Mouse (Mus musculus) kidney, adult 9 months (tissue): ENCODE results near the gene 8030474K03Rik.
"Not testable (repeated sequence)": the region's sequence is repeated elsewhere in the genome, so short reads cannot be mapped to it uniquely, and the experiment has no call there.

Experiments used
- DNase-seq: peaks from one replicate; pipeline ENCODE4 v3.0.0; 2022

The 8030474K03Rik gene

DNA sequence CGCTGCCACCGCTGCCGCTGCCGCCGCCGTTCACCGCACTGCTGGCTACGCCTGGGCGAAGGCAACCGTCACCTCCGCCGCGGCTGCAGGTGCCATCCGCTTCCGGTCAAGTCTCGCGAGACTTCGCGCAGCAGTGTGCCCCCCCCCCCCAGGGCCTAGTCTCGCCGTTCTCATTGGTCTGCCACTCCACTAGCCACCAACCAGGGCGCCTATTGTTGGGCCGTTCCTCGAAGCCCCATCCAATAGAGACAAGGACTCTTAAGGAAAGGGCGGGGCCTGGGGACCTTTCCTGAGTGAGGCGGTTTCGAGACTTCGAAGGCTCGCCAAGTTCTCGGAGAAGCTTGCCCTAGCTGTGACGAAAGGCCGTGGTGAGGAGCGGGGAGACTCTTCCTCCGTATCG is at the start of gene 8030474K03Rik, which contains the start of gene Gm4779:
Gene 8030474K03Rik (plus strand): TSS at position 315 of the 400 bp plus-strand sequence.
Gene Gm4779 (minus strand): TSS at position 82 of the 400 bp plus-strand sequence.
- no peak for DNase-seq

DNA sequence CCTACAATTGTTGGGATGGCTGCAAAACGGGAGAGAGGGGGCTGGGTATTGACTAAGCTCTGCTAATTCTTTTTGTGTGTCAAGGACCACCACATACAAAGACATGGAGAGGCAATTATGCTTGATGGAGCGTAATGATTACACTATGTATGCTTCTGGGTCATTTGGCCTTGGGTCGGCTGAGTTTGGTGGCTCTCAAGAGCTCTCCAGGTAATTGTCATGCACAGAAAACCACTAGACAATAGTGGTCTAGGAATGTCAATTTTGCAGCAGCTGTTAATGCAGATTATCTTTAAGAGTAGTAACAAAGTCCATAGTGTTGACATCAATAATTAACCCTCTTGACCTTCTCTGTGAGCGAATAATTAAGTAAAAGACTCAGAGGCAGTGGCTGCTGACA is 44.3 kb upstream of the 8030474K03Rik start:
- DNase-seq, result no peak

DNA sequence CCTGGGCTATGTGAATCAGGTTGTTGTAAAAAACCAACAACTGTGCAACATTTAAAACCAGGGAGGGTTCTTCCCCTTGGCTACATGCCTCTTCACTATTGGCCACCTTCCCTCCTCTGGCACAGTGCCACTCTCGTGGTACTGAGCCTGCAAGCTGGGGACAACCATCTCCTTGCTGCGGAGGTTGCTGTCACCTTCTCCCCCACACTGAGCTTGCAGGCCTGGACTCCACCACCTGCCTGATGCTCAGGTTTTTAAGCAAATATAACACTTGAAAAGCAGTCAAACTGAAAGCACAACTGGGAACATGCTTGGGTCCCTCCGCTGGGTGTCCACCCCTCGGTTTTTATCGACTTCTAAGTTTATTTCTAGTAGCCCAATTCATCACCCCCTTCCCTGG is 40.0 kb upstream of the 8030474K03Rik start:
- DNase-seq, result peak; percentile 11

DNA sequence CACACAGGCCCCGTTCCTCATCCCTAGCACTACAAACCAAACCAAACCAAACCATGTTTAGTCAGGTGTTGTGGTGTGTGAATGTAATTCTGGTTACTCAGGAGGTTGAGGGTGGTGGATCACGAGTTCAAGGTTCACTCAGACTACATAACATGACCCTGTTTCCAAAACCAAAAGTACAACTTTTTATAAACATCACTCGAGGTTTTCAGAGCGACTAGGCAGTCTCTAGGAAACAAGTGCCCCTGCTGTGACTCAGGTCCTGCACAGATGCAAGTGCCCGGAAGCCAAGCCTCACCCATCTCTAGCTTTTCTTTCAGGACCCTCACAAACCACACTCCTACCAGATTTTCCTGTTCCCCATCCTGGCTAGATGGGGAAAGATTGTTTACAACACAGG is 29.8 kb upstream of the 8030474K03Rik start:
- no peak for DNase-seq

DNA sequence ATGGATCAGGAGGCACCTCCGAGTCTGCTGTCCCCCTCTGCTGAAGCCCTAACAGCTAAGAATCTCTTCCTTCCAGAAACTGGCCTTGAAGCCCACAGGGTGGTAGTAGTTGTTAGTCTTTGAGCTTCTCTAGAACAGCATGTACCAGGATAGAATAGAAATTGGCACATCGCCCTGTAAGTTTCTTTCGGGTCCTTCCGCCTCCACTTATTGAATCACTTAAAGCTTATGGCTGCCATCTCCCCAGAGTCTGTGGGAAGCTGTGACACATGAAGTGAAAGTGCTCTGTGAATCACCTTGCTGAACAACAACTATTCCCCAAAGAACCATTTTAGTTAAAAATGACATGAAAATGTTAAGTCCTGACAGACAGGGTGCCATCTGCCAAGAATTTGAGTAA is 29.3 kb upstream of the 8030474K03Rik start:
- no peak for DNase-seq

DNA sequence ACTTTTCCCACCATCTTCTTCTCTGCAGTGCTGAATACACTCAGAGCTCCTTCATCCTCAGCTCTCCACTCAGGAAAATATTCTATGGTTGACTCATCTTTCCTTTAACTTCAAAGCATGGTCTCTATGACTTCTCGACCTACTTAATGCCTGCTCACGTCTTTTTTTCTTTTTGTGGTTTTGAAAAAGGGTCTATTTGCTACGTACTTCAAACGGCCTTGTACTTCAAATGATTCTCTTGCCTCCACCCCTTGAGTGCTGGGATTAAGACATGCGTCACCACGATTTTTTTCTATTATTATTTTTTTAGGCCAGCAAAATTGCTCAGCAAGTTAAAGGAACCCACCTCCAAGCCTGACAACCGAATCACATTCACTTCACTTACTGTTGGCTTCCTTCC is 27.2 kb upstream of the 8030474K03Rik start:
- no peak for DNase-seq

DNA sequence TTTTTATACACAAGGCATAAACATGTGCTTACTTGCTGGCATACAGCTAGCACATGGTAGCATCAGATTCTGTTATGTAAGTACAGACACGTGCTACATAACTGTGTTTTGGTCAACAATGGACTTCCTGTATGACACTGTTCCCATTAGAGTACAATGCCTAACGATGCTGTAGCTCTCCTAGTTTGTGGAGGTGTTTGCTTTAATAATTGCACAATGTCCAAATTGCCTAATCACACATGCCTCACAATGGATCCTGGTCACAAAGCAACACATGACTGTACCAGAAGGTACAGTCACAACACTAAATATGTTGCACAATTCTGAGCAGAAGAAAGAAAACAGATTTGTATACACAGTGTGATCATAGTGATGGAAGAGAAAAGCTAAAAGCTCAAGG is 25.0 kb upstream of the 8030474K03Rik start:
- DNase-seq, result no peak

DNA sequence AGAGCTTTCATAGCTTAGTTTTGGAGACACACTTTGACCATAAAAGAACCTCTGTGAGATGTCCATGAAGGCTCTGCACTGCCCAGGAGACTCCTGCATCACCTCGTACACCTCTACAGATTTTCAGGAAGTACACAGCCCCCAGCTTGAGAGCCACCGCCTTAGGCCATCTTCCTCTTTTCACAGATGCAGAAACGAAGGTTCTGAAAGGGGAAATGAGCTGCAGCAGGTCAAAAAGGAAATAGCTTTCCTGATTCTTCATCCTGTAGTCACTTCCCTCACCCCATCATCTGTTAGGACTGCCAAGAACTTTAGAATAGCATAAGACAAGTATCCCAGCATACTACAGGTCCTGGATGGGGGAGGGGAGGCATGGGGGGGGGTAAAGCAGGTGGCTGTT is 24.1 kb upstream of the 8030474K03Rik start:
- DNase-seq, result no peak

DNA sequence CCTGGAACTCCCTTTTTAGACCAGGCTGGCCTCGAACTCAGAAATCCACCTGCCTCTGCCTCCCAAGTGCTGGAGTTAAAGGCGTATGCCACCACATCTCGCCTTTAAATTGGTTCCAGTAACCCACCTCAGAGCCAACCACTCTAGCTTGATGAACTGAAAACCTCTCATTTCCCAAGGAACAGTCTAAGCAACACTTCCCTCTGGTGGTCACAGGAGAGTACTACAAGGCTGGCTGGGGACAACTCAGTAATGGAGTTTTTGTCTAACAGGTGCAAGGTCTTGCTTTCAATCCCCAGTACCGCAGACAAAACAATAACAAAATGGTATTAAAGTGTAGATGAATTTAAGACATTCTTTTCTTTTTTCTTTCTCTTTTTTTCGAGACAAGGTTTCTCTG is 22.4 kb upstream of the 8030474K03Rik start:
- DNase-seq, result peak; percentile 64

DNA sequence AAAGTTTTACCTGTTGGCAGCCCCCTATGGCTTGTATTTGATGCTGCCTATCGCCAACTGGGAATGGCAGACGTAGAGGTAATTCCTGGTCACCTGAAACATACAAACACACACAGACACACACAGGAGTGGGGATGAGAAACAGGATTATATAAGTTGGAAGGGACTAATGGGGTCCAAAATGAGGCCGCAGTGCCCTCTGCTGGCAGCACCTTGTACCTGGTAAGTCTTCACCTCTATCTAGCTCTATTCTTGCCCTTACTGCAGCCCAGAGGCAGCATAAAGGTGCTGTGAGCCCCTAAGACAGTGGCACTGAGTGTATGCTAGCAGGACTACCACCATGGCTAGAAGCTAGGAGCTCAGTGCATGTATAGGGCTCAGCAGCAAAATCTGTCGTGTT is 2.9 kb upstream of the 8030474K03Rik start:
- peak; percentile 54 for DNase-seq

DNA sequence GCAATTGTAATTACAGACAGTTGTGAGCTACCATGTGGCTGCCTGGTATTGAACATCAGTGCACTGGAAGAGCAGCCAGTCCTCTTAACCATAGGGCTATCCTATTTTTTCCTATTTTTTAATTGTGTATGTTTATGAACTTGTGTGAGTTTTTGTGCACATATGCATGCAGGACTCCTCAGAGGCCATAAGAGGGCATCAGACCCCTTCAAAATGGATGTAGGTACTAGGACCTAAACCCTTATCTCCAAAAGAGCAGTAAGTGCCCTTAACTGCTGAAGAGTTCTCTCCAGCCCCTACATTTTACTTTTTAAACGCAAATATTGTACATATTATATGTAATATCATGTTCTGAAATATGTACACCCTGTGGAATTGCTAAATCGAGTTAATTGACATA is 11.1 kb downstream of the 8030474K03Rik start:
- DNase-seq, result peak; percentile 46

DNA sequence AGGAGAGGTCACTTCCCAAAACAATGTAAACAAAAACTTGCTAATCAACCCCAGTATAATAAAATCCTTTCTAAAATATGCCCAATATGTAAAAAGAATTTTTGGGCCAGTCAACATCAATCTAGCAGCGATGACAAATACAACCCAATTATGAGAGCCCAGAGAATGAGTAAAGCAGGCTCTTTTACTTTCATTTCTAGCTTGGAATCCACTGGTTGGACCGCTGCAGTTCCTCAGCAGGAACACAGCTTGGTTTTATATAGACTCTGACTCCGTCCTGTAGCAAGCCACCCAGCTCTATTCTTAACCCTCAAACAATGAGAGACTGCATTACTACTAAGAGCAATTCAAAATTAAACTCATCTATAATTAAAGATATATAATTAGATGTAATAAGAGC is 17.3 kb downstream of the 8030474K03Rik start:
- DNase-seq, result no peak

DNA sequence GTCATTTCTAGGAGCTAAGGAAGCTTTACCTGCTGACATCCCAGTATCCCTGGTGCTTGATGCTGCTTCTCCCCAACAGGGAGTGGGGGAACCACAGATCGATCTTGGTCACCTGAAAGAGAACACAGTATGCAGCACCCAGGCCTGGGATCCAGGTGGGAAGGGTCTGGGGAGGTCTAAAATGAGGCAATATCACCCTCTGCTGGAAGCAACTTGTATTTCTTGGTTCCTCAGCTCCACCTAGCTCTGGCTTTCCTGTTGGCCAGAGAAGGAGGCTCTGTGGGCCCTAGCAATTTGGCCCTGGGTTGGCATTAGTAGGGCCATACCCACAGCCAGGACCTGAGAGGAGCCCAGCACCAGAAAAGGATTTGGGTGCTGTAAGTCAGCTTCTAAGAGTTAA is 24.7 kb downstream of the 8030474K03Rik start:
- DNase-seq, result peak; percentile 23

DNA sequence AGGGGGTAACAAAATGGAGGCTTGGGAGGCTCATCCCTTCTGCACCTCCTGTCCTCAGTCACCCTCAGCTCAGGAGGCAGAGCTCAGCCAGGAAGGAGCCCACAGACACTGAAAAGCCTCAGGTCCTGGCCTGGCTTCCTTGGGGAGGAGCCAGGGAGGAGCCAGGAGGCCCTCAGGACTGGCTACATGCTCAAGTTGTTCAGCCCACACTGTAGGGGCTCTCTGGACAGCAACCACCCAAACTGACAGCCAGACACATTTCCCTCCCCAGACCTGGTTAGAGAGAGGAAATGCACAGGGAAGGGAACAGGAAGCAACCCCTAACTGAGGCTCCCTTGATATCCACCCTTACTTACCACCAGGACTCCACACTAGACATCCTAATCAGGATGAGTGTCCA is 25.5 kb downstream of the 8030474K03Rik start:
- DNase-seq, result not testable (repeated sequence)

DNA sequence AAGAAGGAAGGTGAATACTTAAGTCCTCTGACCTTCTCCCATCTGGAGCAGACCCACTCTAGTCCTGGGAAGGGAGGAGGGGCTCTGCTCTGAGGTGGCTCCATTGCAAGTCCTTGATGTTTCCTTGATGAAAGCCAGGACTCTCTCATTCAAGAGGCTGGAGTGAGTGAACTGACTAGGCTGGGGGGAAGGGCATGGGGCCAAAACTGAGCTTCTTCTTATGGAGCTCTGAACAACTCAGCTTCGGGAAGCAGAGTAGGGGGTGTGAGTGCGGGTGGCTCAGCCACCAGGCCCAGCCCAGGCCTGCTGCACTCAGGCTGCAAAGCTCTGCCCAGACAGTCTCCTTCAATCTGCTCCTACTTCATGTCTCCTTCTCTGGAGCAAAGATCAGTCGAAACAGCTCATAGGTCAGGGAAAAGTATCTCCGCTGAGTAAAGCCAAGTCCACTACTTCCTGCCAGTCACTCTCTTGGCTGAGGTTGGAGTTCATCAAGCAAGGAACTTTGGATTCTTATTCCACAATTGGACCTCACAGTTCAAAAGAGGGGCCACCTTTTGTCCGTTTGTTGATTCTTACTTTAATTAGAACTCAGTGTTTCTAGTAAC is 52.8 kb downstream of the 8030474K03Rik start:
- peak; percentile 75 for DNase-seq
